Mouse (Mus musculus) heart, adult 2 months (tissue): ENCODE data around the gene Speer4c. TPM values are rescaled to one million over a fixed set of nuclear protein-coding genes. Genes with fewer than 3 reads are reported as not detected.
"Not testable (repeated sequence)": the region's sequence is repeated elsewhere in the genome, so short reads cannot be mapped to it uniquely, and the experiment has no call there.

Experiments used
- DNase-seq, 2 experiments: peaks; one replicate each; pipeline ENCODE4 v3.0.0; 2021
- H3K27ac ChIP-seq: fragments of 200-600 bp; 2 replicates; pipeline ENCODE4 v1.8.1; 2022
- H3K27me3 ChIP-seq: fragments of 200-500 bp; 2 replicates; pipeline ENCODE4 v1.6.1; 2012; ENCODE audit warnings: mild to moderate bottlenecking, low read length, inconsistent platforms, mixed read lengths; ENCODE audit not compliant: control insufficient read depth, insufficient read depth
- H3K36me3 ChIP-seq: fragments of 200-500 bp; 2 replicates; pipeline ENCODE4 v1.6.1; 2012; ENCODE audit warnings: low read length, inconsistent platforms; ENCODE audit not compliant: control insufficient read depth, insufficient read depth
- H3K4me1 ChIP-seq: fragments of 200-500 bp; 2 replicates; pipeline ENCODE4 v1.6.1; 2011; ENCODE audit warnings: low read length; ENCODE audit not compliant: control insufficient read depth, insufficient read depth
- H3K4me3 ChIP-seq: fragments of 200-600 bp; 2 replicates; pipeline ENCODE4 v1.8.1; 2022
- H3K79me2 ChIP-seq: fragments of 200-500 bp; replicated peaks from 2 replicates; pipeline ENCODE4 v1.6.1; 2012; ENCODE audit warnings: mild to moderate bottlenecking, inconsistent platforms, low read length, moderate library complexity, mixed read lengths; ENCODE audit not compliant: control insufficient read depth, insufficient read depth
- H3K9ac ChIP-seq: fragments of 200-500 bp; 2 replicates; pipeline ENCODE4 v1.6.1; 2012; ENCODE audit warnings: low read depth, mild to moderate bottlenecking, control low read depth, inconsistent platforms, low read length, mixed read lengths
- WGBS: fragments of 180-500 bp; shearing (Covaris S2); methylation state at CpG from one replicate; pipeline ENCODE4 v1.1.7; 2018; 5-methylcytosine and 5-hydroxymethylcytosine counted together
- intact Hi-C: fragments of 180-260 bp; cut with DNase I; formaldehyde crosslinking; loops from one replicate; pipeline ENCODE4 v1.15.1; 2025
- polyA plus RNA-seq: library from polyadenylated mRNA; depleted of rRNA; stranded (reverse); fragments of >200 nt; gene quantifications from 2 replicates; pipeline ENCODE4 v1.2.3, GENCODE M21; 2012
- total RNA-seq, 2 experiments: library from RNA; stranded (reverse); gene quantifications; 2 replicates each; pipeline ENCODE4 v1.2.3; 2021

Gene Speer4c
- total and polyA plus RNA-seq, 3 experiments = not detected

DNA sequence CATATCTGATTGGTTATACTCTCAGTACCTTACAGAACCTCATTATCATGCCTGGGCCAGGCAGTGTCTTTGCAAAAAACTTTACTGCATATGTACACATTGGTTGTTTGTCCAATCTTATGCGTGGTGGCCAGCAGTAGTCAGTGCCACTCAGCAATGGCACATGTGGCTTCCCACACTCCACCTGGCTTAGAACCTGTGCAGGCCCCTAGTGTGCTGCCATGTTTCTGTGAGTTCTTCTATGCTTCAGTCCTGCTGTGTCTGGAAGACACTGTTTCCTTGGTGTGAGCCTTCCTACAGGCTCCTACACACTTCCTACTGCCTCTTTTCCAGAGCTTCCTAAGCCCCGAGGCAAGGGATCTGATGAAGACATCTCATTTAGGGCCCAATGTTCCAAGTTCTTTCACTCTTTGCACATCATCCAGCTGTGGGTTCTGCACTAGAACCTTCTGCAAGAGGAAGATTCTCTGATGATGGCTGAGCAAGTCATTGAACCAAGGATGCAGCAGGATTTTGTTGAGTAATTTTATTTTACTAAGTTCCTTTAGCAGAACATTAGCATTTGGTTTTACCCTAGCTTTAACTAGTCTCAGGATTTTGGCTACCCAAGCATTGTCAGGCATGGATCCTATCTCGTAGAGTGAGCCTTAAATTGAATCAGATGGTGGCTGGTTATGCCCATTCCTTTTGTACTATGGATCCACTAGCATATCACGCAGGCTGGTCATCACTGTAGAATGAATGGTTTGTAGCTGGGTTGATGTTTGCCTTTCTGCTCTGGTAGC lies 25.0 kb downstream of the Speer4c start:
- not testable (repeated sequence) for H3K27ac ChIP-seq
- 56% methylated on average over 4 of the region's 4 CpGs for WGBS

GRCm38 (mm10) chr5:15681301-15682035 lies 32.6 kb downstream of the Speer4c start:
- H3K4me1 ChIP-seq, H3K36me3 ChIP-seq, intact Hi-C loops, H3K27me3 ChIP-seq, H3K79me2 ChIP-seq, H3K9ac ChIP-seq, H3K4me3 ChIP-seq, H3K27ac ChIP-seq, DNase-seq: not testable (repeated sequence)
- WGBS = 70% methylated on average over 8 of the region's 10 CpGs

More for the DNA sequence above, 25.0 kb downstream of the Speer4c start:
- H3K79me2 ChIP-seq, H3K36me3 ChIP-seq, H3K4me1 ChIP-seq, intact Hi-C loops, DNase-seq, H3K4me3 ChIP-seq, H3K27me3 ChIP-seq, H3K9ac ChIP-seq: not testable (repeated sequence)

DNA sequence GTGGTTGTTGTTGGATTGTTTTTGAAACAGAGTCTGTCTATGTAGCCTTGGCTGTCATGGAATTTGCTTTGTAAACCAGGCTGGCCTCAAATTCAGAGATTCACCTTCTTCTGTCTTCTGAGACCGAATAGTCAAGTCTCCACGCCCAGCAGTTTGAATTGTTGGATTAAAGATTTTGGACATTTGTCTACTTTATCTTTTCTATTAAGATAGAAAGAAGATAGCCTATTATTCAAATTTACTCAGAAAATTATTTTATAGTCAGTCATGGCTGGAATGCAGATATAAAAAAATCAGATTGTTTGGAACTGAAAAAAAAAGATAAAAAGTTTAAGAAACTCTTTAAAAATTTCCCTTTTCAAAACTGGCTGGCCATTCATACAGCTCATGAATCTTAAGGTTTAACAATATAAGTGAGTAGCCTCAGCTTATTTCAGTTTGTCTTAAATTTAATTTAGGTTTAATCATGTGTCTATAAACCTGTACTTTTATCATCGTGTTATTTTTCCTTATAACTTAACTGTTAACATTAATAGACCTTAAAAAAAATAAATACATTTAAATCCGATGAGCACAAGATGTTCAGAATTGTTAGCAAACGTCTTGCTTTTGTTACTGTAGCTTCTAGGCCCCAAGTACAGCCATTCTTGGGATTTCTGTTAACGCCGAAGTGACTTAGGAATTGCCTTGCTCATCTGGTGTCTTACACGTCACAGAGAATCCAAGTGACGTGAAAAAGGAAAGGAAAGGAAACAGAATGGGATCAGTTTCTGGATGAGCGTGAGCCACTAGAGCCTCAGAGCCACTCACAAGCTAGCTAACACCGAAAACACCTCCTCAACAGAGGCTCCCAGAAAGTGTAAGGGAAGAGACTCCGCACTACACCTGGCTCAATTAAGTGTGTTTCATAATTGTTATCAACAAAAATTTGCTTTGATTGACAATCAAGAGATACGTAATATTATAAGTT lies 33.8 kb downstream of the Speer4c start:
- DNase-seq, H3K36me3 ChIP-seq, H3K4me3 ChIP-seq, intact Hi-C loops, H3K27me3 ChIP-seq, H3K9ac ChIP-seq, H3K79me2 ChIP-seq, H3K27ac ChIP-seq, H3K4me1 ChIP-seq: not testable (repeated sequence)
- 58% methylated on average over 13 of the region's 13 CpGs for WGBS

DNA sequence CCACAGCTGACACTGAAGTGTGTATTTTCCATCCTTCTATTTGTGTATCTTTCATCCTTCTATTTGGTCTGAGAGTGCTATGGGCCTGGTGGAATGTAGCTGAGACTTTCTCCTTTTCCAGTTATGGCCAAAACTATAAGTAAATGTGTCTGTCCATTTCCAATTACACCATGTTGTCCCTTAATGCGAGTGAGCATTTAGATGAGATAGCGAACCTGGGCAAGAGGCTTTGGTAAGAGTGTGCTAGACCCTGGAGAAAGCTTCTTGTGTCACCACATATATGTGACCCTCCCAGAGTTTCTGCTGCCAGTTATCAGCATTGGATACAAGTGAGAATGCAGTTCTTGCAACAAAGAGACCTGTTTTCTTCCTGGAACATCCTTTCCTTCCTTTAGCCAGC lies 35.2 kb downstream of the Speer4c start:
- H3K79me2 ChIP-seq, H3K9ac ChIP-seq, intact Hi-C loops, DNase-seq, H3K4me3 ChIP-seq, H3K36me3 ChIP-seq, H3K27me3 ChIP-seq, H3K4me1 ChIP-seq, H3K27ac ChIP-seq: not testable (repeated sequence)
- WGBS = 54% methylated on average over 2 of the region's 2 CpGs

GRCm38 (mm10) chr5:15677750-15678149 lies 36.3 kb downstream of the Speer4c start:
- H3K27me3 ChIP-seq, intact Hi-C loops, H3K4me3 ChIP-seq, H3K4me1 ChIP-seq, H3K9ac ChIP-seq, H3K36me3 ChIP-seq, H3K27ac ChIP-seq, DNase-seq, H3K79me2 ChIP-seq: not testable (repeated sequence)
- 81% methylated on average over 4 of the region's 4 CpGs for WGBS

DNA sequence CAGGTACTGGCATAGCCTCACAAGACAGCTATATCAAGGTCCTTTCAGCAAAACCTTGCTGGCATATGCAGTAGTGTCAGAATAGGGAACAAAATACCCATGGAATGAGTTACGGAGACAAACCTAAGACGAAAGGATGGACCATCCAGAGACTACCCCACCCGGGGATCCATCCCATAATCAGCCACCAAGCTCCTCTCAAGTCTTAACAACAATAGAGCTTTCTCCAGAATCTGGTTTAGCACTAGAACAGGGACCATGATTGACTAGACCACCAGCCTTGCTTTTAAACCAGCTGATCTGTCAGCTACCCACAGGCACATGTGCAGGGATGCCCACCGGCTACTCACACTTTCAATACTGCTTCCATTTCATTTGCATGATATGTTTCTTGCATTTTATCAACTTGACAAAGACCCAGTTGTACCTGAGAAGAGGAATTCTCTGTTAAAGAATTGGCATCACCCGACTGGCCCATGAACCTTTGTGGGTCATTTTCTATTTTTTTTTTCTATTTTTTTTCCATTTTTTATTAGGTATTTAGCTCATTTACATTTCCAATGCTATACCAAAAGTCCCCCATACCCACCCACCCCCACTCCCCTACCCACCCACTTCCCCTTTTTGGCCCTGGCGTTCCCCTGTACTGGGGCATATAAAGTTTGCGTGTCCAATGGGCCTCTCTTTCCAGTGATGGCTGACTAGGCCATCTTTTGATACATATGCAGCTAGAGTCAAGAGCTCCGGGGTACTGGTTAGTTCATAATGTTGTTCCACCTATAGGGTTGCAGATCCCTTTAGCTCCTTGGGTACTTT lies 39.4 kb downstream of the Speer4c start:
- DNase-seq, H3K9ac ChIP-seq, H3K79me2 ChIP-seq, H3K27me3 ChIP-seq, H3K4me3 ChIP-seq, H3K4me1 ChIP-seq, H3K36me3 ChIP-seq, H3K27ac ChIP-seq, intact Hi-C loops: not testable (repeated sequence)
- WGBS = 84% methylated on average over 5 of the region's 8 CpGs

DNA sequence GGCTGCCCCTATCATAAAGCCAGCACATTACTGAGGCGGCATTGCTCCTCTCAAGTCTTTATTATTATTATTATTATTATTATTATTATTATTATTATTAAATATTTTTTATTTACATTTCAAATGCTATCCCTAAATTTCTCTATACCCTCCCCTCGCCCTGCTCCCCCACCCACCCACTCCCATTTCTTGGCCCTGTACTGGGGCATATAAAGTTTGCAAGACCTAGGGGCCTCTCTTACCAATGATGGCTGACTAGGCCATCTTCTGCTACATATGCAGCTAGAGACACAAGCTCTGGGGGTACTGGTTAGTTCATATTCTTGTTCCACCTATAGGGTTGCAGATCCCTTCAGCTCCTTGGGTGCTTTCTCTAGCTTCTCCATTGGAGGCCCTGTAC lies 40.1 kb downstream of the Speer4c start:
- intact Hi-C loops, H3K27ac ChIP-seq, DNase-seq, H3K4me1 ChIP-seq, H3K36me3 ChIP-seq, H3K4me3 ChIP-seq, H3K27me3 ChIP-seq, H3K9ac ChIP-seq, H3K79me2 ChIP-seq: not testable (repeated sequence)
- 67% methylated on average over 2 of the region's 2 CpGs for WGBS

- H3K27me3 ChIP-seq, H3K79me2 ChIP-seq, H3K9ac ChIP-seq, H3K4me3 ChIP-seq, DNase-seq, H3K27ac ChIP-seq, intact Hi-C loops, H3K4me1 ChIP-seq, H3K36me3 ChIP-seq: not testable (repeated sequence)
- 85% methylated on average over 14 of the region's 18 CpGs for WGBS
These were observed 43.3 kb downstream of the Speer4c start for GRCm38 (mm10) chr5:15670789-15671188.

DNA sequence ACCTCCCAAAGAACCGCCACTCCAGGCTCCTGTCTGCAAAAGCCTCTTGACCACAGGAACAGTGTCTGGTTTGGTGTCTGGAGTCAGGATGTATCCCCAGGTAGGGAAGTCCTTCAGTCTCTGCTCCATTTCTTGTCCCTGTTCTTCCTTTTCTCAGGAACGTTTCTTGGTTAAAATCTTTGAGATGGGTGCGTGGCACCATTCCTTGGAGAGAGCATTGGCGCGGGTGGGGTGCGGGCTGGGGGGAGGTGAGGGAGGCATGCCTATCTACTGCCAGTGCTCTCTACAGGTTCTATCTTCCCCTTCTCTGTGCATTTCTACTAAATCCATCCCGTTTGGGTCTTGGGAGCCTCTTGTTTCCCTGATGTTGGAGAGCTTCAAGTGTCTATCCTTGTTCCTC lies 50.2 kb downstream of the Speer4c start:
- 59% methylated on average over 7 of the region's 7 CpGs for WGBS
- H3K79me2 ChIP-seq, H3K9ac ChIP-seq, H3K27ac ChIP-seq, H3K4me1 ChIP-seq, intact Hi-C loops, H3K27me3 ChIP-seq, DNase-seq, H3K4me3 ChIP-seq, H3K36me3 ChIP-seq: not testable (repeated sequence)
